Mouse (Mus musculus): ENCODE measurements around the gene Mthfr. TPM values are rescaled to one million over a fixed set of nuclear protein-coding genes. Genes with fewer than 3 reads are reported as not detected.

Mthfr gene
- polyA plus RNA-seq, 1 experiment from 2014 or later, result 18.4 TPM

DNA sequence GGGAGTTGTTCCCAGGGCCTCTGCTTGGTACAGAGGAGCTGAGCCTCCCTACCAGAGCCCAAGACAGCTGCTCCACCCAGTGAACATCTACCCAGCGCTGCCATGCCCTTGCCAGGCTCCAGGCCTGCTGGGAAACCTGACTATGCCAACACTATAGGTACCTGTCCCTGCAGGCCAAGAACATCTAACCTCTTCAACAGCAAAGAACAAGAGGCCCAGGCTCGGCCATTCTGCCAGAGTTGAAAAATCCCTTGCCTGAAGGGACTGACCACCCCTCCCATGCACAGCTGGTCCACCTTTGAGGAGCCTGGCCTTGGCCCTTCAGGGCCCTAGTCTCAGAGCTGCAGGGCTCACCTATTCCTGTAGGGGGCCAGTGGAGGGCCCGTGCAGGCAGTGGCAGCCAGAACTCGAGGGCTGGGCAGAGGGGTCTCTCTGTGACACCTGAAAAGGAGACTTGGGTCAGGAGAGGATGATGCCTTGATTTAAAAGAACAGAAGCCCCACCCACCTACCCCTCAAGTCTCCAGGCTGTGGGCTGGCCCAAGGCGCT, 18.9 kb downstream of the Mthfr start:
- ATAC-seq, result no peak
- no peak overlapping the region for H3K4me3 ChIP-seq (replicated peaks)
- H3K4me2 ChIP-seq (replicated peaks), result no peak overlapping the region
- H3K36me3 ChIP-seq, result peaks cover 38% of the 10 kb centered on the region
- H3K27ac ChIP-seq, result no peak overlapping the region
- H3K27me3 ChIP-seq (replicated peaks), result no peaks in the 10 kb centered on the region
- no peaks in the 10 kb centered on the region for H3K9me3 ChIP-seq
- WGBS, result 74% methylated on average over 5 of the region's 5 CpGs
- no peaks in the 10 kb centered on the region for H3K4me1 ChIP-seq (replicated peaks)
- H3K9ac ChIP-seq, result no peak overlapping the region

DNA sequence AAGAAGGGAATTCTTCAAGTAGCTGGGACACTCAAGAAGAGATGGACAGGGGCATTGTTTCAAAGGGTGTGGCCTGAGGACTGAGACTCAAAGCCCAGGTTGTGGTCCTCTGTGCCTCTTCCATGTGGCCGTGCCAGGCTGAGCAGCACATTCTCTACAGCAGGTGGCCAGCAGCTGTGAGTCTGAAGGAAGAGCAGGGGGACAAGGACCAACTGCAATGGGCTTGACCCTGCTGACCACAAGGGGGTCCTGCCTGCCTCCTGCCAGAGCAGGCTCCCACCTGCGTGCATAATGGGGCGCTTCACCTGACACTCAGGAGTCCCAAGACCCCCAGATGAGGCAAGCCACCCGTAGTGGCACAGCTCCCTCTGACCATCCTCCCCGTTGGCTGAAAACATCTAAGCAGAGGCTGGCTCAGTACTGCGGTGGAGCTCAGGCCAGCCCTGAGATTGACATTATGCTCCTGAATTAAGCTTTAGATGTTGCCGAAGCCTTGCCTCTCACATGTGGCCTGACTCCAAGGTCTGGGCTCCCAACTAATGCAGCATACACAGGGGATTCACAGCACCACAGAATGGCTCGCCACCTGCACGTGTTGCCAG, 19.4 kb downstream of the Mthfr start:
- 91% methylated on average over 9 of the region's 9 CpGs for WGBS
- no peak for ATAC-seq
- Histone ChIP-seq H3K4me3 (replicated peaks) (no peak overlapping the region), H3K9me3 (no peaks in the 10 kb centered on the region), H3K4me2 (replicated peaks) (no peak overlapping the region), H3K9ac (no peak overlapping the region), H3K27ac (no peak overlapping the region), H3K27me3 (replicated peaks) (no peaks in the 10 kb centered on the region), H3K36me3 (peaks cover 33% of the 10 kb centered on the region), H3K4me1 (replicated peaks) (no peaks in the 10 kb centered on the region)

GRCm38 (mm10) chr4:148058993-148059392, 20.1 kb downstream of the Mthfr start:
- Histone ChIP-seq H3K36me3 (peaks cover 31% of the 10 kb centered on the region), H3K4me2 (replicated peaks) (no peak overlapping the region), H3K4me3 (replicated peaks) (no peak overlapping the region), H3K27ac (no peak overlapping the region), H3K27me3 (replicated peaks) (no peaks in the 10 kb centered on the region), H3K4me1 (replicated peaks) (no peaks in the 10 kb centered on the region), H3K9ac (no peak overlapping the region), H3K9me3 (no peaks in the 10 kb centered on the region)
- 93% methylated on average over 6 of the region's 6 CpGs for WGBS
- ATAC-seq, result no peak

GRCm38 (mm10) chr4:148060120-148061085, 21.5 kb downstream of the Mthfr start:
- H3K4me3 ChIP-seq (replicated peaks), result no peak overlapping the region
- 47% methylated on average over 13 of the region's 13 CpGs for WGBS
- ATAC-seq, result peak; percentile 55; the same call in 1 of the 2 replicates
- no peak overlapping the region for H3K9ac ChIP-seq
- H3K27me3 ChIP-seq (replicated peaks), result no peaks in the 10 kb centered on the region
- H3K27ac ChIP-seq, result no peak overlapping the region
- H3K9me3 ChIP-seq, result no peaks in the 10 kb centered on the region
- H3K4me2 ChIP-seq (replicated peaks), result no peak overlapping the region
- H3K4me1 ChIP-seq (replicated peaks), result no peaks in the 10 kb centered on the region
- H3K36me3 ChIP-seq, result peaks cover 23% of the 10 kb centered on the region

- no peaks in the 10 kb centered on the region for H3K27me3 ChIP-seq (replicated peaks)
- no peak overlapping the region for H3K4me2 ChIP-seq (replicated peaks)
- 0 out of 2 replicates have a peak, but pooled peaks have one; percentile 15 for ATAC-seq
- H3K36me3 ChIP-seq, result peaks cover 18% of the 10 kb centered on the region
- no peak overlapping the region for H3K9ac ChIP-seq
- WGBS, result 83% methylated on average over 9 of the region's 9 CpGs
- no peak overlapping the region for H3K4me3 ChIP-seq (replicated peaks)
- no peaks in the 10 kb centered on the region for H3K4me1 ChIP-seq (replicated peaks)
- H3K9me3 ChIP-seq, result no peaks in the 10 kb centered on the region
- H3K27ac ChIP-seq, result no peak overlapping the region
These were observed 22.2 kb downstream of the Mthfr start for GRCm38 (mm10) chr4:148061086-148061480.

- Histone ChIP-seq H3K4me2 (replicated peaks) (no peak overlapping the region), H3K36me3 (no peaks in the 10 kb centered on the region)
- ATAC-seq, result no peak
These were observed 27.0 kb downstream of the Mthfr start for GRCm38 (mm10) chr4:148065702-148066400.

DNA sequence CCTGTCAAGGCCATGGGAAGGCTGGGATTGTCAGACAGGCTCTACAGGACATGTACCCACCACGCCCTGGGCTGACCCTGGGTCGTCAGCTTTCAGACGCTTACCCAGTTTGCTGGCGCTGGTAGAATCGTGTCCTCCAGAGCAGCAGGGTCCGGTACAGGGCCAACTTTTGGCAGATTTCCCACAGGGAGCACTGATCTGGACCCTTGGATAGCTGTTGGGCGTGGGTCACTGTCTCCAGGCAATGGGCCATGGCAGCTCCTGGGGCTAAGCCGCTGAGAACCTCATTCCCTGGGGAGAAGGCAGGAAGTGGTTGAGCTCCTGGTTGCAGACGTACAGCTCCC, 27.5 kb downstream of the Mthfr start:
- H3K27ac ChIP-seq, result no peak overlapping the region
- H3K4me1 ChIP-seq (replicated peaks), result no peaks in the 10 kb centered on the region
- ATAC-seq, result no peak
- no peaks in the 10 kb centered on the region for H3K36me3 ChIP-seq
- H3K9me3 ChIP-seq, result no peaks in the 10 kb centered on the region
- 61% methylated on average over 9 of the region's 9 CpGs for WGBS
- H3K9ac ChIP-seq, result no peak overlapping the region
- H3K27me3 ChIP-seq (replicated peaks), result no peaks in the 10 kb centered on the region
- H3K4me2 ChIP-seq (replicated peaks), result no peak overlapping the region
- no peak overlapping the region for H3K4me3 ChIP-seq (replicated peaks)

More at GRCm38 (mm10) chr4:148065702-148066400, 27.0 kb downstream of the Mthfr start:
- H3K4me3 ChIP-seq (replicated peaks), result no peak overlapping the region
- no peaks in the 10 kb centered on the region for H3K27me3 ChIP-seq (replicated peaks)
- H3K27ac ChIP-seq, result no peak overlapping the region
- H3K4me1 ChIP-seq (replicated peaks), result no peaks in the 10 kb centered on the region
- no peak overlapping the region for H3K9ac ChIP-seq
- 48% methylated on average over 6 of the region's 6 CpGs for WGBS
- no peaks in the 10 kb centered on the region for H3K9me3 ChIP-seq

DNA sequence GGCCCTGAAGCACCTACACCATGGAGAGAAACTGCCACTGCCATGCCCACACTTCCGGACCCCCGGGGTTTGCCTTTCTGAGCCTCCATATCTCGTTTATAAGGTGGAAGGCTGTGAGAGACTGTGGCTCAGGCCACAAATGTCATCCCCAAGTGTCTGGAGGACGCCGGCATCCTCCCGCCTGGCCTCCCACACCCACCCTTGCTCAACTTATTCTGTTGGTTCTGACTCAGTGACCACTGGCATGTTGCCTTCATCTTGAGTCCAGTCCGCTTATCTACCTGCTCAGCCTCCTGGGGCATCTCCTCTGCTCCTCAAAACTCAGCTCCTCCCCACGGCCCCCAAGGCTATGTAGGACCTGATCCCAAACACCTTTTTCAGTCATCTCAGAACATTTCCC, 28.5 kb downstream of the Mthfr start:
- Histone ChIP-seq H3K4me1 (replicated peaks) (no peaks in the 10 kb centered on the region), H3K4me3 (replicated peaks) (no peak overlapping the region), H3K36me3 (no peaks in the 10 kb centered on the region), H3K4me2 (replicated peaks) (no peak overlapping the region), H3K9ac (no peak overlapping the region), H3K27ac (no peak overlapping the region), H3K9me3 (no peaks in the 10 kb centered on the region), H3K27me3 (replicated peaks) (no peaks in the 10 kb centered on the region)
- no peak for ATAC-seq
- WGBS, result 91% methylated on average over 8 of the region's 8 CpGs

GRCm38 (mm10) chr4:148069602-148070218, 30.8 kb downstream of the Mthfr start:
- H3K9ac ChIP-seq, result no peak overlapping the region
- H3K9me3 ChIP-seq, result no peaks in the 10 kb centered on the region
- no peaks in the 10 kb centered on the region for H3K27me3 ChIP-seq (replicated peaks)
- H3K4me2 ChIP-seq (replicated peaks), result no peak overlapping the region
- H3K36me3 ChIP-seq, result no peaks in the 10 kb centered on the region
- H3K4me3 ChIP-seq (replicated peaks), result no peak overlapping the region
- H3K4me1 ChIP-seq (replicated peaks), result no peaks in the 10 kb centered on the region
- no peak for ATAC-seq
- H3K27ac ChIP-seq, result no peak overlapping the region
- WGBS, result 81% methylated on average over 9 of the region's 9 CpGs

GRCm38 (mm10) chr4:148071508-148071907, 32.6 kb downstream of the Mthfr start:
- no peak for ATAC-seq

DNA sequence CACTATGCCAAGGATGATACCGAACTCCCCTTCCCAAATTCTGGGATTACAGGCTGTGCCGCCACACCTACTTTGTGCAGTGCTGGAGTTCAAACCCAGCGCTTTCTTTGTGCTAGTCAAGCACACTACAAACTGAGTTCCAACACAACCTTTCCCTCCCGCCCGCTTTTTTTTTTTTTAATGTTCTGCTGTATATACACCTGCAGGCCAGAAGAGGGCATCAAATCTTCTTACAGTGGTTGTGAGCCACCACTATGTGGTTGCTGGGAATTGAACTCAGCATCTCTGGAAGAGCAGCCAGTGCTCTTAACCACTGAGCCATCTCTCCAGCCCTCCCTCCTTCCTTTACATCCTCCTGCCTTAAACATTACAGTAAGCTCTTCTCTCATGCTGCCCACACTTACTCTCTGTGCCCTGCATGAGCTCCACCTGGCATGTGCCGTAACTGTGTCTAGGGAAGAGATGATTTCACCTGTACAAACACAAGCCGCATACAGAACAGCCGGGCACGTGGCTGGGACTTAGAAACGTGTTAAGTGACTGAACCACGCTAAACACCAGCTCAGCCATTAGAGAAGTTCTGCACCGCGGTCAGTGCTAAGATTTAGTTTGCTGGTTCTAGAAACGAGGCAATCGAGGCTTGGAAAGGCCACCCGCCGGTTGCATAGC, 35.8 kb downstream of the Mthfr start:
- H3K4me3 ChIP-seq (replicated peaks), result peak overlapping the region; percentile 25
- no peak overlapping the region for H3K9ac ChIP-seq
- 40% methylated on average over 17 of the region's 17 CpGs for WGBS
- H3K4me1 ChIP-seq (replicated peaks), result peaks cover 4% of the 10 kb centered on the region; the same call in 1 of the 2 replicates
- no peaks in the 10 kb centered on the region for H3K36me3 ChIP-seq
- H3K4me2 ChIP-seq (replicated peaks), result peak overlapping the region; percentile 59
- H3K27me3 ChIP-seq (replicated peaks), result no peaks in the 10 kb centered on the region
- no peaks in the 10 kb centered on the region for H3K9me3 ChIP-seq
- H3K27ac ChIP-seq, result no peak overlapping the region
- ATAC-seq, result peak; percentile 50

More at GRCm38 (mm10) chr4:148071508-148071907, 32.6 kb downstream of the Mthfr start:
- Histone ChIP-seq H3K4me2 (replicated peaks) (no peak overlapping the region), H3K4me1 (replicated peaks) (peaks cover 4% of the 10 kb centered on the region; the same call in 1 of the 2 replicates), H3K4me3 (replicated peaks) (no peak overlapping the region), H3K27me3 (replicated peaks) (no peaks in the 10 kb centered on the region), H3K9me3 (no peaks in the 10 kb centered on the region), H3K27ac (no peak overlapping the region), H3K9ac (no peak overlapping the region), H3K36me3 (no peaks in the 10 kb centered on the region)
- WGBS, result 52% methylated on average over 5 of the region's 5 CpGs

Data from intestine, embryonic 15.5 days (tissue).